Mouse (Mus musculus): ENCODE results near the gene Xrn2.

Xrn2 gene

DNA sequence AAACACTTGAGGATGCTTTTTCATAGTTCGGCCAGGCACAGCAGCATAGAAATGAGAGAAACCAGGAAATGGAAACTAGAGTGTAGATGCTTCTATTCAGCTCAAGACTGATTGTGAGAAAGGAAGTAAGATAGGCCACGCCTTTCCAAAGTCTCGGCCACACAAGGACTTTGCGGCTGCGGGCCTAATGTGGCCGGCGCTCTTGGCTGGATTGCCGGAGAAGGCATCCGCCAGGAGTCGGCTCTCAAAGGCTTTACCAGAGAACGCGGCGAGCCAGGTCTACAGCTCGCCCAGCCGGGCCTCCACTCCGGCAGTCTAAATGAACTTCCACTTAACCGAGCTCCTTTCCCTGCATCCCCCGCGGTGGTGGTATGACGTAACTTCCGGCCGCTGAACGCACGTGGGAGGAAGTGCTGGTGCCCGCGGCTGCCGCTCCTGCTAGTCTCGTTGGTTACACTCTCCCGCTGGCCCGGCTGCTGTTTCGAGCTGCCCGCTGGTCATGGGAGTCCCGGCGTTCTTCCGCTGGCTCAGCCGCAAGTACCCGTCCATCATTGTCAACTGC is at the start of gene Xrn2:
TSS of gene Xrn2 (plus strand) at position 374 of the 562 bp plus-strand sequence.
- in situ Hi-C loops (cut with MboI, MseI), result loop anchor here (25.0 kb wide), 1 partner anchor 1100 kb away; the partner anchor contains the start of gene Naa20

DNA sequence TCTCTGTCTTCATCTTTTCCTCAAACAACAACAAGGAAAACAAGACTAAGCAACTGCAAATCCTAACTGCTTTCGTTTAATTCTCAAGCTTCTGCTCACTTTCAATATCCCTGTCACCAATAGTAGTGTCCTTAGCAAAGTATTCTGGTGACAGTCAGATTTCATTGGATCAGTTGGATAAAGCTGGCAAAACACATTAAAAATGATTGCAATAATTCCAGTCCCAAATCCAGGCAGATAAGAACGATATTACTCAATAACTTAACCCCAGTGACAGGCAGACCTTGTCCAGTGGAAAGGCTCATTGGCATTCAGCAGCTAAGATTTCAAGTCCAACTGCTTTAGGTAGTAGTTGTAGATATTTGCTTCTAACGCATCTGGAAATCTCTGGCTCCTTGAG is 37.8 kb upstream of the Xrn2 start:
- in situ Hi-C loops (cut with MboI, MseI), result loop anchor here (25.0 kb wide), 1 partner anchor 1037 kb away; no protein-coding TSS in a partner anchor

DNA sequence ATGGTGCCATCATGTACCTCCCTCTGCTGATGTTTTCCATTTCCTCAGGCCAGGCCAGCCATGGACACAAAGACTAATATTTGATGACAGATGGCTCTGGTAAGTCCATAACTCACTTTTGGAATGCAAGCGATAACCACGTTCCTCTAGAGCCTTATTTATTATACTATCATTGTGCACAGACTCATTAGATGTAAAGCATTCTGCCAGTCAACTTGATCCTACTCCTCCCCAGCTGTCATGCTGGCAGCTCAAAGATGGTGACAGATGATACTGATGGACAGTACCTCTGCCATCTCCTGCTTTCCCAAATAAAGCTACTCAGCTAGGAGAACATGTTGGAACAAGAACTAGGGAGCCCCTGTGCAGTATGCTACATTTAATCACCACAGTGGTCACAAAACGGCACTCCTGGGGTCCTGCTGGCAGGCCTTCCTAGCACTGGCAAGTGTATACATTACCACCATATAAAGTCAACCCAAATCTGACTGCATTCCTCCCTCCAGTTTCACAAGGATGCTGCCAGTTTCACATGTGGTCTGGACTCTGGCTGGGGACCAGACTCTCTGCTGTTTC is 37.3 kb upstream of the Xrn2 start:
- in situ Hi-C loops (cut with MboI, MseI), result loop anchor here (25.0 kb wide), 1 partner anchor 1037 kb away; no protein-coding TSS in a partner anchor

DNA sequence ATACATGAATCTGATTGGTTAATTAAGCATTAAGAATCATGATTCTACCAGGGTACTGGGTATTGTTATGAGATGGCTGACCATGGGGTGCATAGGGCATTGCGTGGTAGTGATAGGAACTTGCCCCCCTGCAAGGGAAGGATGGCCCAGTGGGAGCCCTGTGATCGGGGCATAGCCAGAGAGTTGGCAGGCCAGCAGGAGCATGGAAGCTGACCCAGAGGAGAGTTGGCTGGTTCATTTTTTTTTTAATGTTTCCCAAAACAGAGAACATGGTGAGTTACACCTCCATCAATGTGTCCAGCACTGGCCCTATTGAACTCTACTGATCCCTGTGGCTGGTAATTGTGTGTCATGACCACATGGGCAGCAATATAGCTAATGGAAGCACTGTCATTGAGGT is 30.0 kb upstream of the Xrn2 start:
- in situ Hi-C loops (cut with MboI, MseI), result loop anchor here (25.0 kb wide), 1 partner anchor 1030 kb away; no protein-coding TSS in a partner anchor

DNA sequence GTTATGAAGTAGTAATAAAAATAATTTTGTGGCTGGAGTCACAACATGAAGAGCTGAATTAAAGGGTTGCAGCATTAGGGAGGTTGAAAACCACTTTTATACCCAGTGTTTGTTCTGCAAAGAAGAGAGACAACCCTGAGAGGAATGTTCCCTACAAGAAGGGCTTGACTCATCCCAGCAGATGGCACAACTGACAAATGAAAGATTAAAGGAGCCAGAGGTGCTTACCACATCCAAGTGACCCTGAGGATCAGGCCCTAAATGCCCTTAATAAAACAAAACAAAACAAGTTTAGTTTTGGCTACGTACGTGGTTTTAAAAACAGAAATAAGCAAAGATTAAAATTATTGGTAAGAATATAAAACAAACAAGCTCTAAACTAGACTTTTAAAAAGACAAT is 28.0 kb upstream of the Xrn2 start:
- in situ Hi-C loops (cut with MboI, MseI), result loop anchor here (25.0 kb wide), 1 partner anchor 1027 kb away; no protein-coding TSS in a partner anchor

DNA sequence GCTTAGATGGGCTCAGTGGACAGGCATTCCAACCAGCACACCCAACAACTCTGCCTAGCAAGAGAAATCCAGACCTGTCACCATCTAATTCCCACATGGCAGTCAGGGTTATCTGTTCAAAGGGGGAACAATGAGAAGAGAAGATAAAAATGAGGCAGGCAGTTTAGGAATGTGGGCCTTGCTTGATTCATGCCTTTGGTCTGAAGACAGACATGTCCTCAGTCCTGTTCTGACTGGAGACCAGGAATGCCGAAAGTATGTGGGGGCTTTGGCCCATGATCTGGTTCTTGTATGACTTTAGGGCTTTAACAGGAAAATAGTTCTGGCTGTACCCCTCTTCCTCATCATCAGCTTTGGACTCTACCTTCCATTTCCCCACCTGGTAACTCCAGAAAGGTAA is 27.0 kb upstream of the Xrn2 start:
- in situ Hi-C loops (cut with MboI, MseI), result loop anchor here (25.0 kb wide), 1 partner anchor 1026 kb away; no protein-coding TSS in a partner anchor

DNA sequence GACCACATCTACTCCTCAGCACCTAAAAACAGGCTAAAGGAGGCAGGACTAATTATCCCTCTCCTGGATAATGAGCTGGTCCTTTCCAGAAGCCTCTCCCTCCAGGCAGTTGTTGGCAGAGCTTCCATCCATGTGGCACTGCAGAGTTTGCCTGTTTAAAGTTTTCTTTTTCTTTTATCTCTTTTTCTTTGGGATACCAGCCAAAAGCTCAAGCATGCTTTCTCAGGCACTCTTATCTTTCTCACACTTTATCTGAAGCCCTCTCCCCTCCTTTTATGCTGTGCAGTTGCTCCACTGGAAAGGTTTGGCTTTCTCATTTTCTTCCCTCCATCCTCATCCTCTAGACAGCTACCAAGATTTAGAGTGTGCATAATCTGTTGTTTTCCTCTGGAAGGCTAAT is 26.4 kb upstream of the Xrn2 start:
- in situ Hi-C loops (cut with MboI, MseI), result loop anchor here (25.0 kb wide), 1 partner anchor 1026 kb away; no protein-coding TSS in a partner anchor

DNA sequence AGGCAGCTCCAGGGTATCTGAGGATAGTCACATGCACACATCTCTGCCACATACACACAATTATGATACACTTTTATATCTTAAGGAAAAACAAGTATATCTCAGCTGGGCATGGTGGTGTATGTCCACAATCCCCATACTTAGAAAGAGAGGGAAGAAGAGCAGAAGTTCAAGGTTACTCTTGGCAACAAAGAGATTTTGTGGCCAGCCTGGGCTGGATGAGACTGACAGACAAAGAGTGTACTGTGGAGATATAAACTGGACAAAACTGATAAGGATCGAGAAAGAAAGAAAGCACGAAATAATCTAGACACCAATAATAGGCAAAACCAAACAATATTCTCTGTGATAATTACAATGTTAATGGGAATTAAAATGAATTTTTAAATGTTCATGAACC is 5.5 kb upstream of the Xrn2 start:
- in situ Hi-C loops (cut with MboI, MseI), result loop anchor here (25.0 kb wide), 1 partner anchor 1095 kb away; the partner anchor contains the start of gene Naa20

DNA sequence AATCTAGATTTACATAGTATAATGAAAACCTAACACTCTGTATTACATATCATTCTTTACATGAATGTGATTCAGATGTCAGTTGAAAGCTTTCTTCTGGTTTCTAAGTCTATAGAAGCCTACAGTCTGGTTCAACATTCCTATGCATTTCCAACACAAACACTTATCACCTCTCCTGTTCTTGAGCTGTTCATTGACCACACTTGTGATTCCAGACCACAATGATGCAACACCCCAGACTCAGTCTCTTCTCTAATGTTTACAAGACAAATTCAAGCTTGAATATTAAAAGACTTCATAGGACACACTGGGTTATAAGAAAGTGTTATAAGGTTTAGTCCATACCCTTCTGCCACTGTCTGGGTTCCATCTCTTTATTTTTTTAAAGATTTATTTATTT is 3.7 kb upstream of the Xrn2 start:
- in situ Hi-C loops (cut with MboI, MseI), result loop anchor here (25.0 kb wide), 1 partner anchor 1097 kb away; the partner anchor contains the start of gene Naa20

DNA sequence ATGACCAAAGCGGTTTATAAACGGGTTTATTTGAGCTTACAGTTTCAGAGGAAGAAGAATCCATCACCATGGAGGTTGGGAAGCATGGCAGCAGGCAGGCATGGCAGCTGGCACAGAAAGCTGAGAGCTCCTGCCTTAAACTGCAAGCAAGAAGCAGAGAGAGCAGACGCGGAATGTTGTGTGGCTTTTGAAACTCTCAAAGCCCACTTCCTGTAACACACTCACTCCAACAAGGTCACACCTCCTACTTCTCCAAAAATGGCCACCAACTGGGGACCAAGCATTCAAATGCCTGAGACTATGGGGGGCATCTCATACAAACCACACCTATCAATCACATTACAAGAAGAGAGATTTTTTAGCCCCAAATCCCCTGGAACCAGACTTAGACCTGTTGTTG is 2.7 kb upstream of the Xrn2 start:
- in situ Hi-C loops (cut with MboI, MseI), result loop anchor here (25.0 kb wide), 1 partner anchor 1098 kb away; the partner anchor contains the start of gene Naa20

DNA sequence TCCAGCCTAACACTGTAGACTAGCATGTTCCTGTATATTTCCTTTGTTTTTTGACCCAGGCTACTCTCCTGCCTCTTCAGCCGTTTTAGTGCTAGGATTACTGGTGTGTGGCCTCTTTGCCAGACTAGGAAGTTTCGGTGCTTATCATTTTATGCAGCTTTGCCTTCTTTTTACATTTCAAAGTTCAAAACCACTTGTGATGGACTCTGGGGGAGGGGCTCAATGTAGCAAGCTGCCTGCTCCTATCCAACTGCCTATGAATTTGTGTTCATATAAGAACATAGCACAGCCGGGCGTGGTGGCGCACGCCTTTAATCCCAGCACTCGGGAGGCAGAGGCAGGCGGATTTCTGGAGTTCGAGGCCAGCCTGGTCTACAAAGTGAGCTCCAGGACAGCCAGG is 1.8 kb upstream of the Xrn2 start:
- in situ Hi-C loops (cut with MboI, MseI), result loop anchor here (25.0 kb wide), 1 partner anchor 1099 kb away; the partner anchor contains the start of gene Naa20

DNA sequence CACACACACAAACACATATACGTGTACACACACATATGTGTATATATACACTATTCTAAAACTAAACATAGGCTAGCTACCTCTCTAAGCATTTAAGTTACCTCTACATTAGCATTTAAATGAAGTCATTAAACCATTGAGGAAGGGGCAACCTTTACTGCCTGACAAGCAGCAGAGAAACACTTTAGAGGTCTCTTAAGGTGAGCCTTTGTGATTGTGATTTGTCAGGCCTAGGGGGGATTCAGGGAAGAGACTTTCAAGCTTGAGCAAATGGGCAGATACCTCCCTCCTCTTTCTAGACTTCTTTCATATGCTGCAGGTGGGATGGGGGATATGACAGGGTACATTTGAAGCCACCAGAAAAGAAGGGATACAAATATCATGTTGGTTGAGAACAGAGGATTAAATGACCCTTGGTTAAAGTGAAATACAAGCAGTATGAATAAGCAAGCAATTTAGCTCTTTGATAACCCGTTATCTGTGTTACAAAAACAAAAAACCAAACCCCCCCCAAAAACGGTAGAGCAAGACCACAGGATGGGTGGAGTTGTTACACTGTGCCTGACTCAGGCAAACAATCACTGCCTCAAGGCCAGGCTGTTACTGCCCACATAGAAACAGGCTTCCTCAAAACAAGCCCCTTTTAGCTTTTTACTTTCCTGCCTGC is 1.2 kb upstream of the Xrn2 start:
- in situ Hi-C loops (cut with MboI, MseI), result loop anchor here (25.0 kb wide), 1 partner anchor 1099 kb away; the partner anchor contains the start of gene Naa20

DNA sequence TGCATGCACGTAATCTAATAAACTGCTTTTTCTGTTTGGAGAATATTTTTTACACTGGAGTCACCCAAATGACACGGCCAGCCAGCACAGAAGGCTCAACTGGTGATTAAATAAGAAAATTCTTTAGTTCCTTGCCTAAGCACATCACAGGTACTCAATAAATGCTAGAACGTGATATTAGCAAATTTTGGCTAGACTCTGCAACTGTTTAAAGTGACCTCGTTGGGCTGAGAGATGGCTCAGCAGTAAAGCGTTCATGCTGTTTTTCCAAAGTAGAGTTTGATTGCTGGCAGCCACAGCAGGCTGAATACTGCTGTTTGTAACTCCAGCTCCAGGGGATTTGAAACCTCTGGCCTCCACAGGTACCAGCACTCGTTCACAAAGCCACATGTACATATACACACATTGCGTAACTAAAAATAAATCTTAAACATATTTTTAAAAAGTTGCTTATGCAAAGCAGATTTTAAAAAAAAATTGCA is 614 bp upstream of the Xrn2 start:
- in situ Hi-C loops (cut with MboI, MseI), result loop anchor here (25.0 kb wide), 1 partner anchor 1100 kb away; the partner anchor contains the start of gene Naa20

DNA sequence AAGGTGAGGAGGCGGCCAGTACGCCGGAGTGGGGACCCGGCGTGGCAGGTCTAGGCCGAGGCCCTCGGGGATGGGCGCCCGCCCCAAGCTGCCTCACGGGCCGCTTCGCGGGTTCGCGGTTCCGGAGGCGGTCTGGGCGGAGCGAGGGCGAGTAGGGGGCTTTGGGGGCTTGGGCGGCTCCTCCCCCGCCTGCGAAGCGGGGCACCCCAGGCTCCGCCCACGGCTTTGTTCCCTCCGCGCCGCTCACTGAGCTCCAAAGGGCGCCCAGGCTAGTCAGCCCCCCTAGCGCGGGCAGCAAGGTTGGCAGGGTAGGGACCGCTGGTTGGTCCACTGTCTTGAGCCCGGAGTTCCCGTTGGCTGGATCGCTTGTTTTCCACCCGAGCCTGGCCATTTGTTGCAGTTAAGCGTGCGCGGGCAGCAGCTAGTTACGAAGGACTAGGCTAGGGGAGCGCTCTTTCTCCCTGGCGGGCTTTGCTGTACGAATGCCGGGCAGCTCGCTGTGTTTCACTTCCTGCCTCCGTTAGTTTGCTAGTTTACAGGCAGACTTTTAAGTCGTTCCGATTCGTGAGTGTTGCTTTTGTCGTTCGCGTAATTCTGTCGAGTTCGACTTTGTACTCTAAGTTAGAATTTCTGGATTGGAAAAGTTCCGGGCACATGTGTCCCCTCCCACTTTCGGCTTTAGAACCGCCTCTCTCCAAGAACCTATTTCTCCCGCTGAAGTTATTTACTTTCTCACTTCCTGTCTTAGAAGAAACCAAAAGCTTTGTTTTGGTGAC is 586 bp downstream of the Xrn2 start:
- in situ Hi-C loops (cut with MboI, MseI), result loop anchor here (25.0 kb wide), 1 partner anchor 1101 kb away; the partner anchor contains the start of gene Naa20

DNA sequence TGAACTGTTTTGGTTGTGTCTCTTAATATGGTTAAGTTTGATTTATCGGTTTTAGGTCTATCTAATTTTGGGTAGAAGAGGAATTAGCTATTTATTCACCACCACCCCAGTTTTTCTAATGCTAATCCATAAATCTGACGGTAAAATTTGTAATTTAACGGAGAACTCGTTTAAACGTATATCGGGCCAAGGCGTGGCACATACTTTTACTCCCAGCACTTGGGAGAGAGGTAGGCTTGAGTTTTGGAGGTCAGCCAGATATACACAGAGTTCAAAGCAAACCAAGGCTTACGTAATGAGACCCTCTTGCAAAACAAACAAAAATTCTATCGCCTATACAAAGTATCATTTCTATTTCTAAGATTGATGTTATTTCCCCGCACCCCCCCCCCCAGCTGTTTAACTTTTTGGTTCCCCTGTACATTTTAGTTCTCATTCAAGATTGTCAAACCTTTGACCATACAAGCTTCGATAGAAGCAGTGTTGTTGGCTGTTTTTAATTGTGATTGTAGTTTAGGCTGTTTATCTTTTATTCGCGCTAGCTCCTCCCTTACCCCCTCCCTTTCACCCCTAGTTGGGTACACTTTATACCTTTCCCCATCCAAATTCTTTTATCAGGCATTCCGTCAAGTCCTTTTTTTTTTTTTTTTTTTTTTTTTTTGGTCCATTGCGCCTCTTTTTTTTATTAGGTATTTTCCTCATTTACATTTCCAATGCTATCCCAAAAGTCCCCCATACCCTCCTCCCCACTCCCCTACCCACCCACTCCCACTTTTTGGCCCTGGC is 1.5 kb downstream of the Xrn2 start:
- in situ Hi-C loops (cut with MboI, MseI), result loop anchor here (25.0 kb wide), 1 partner anchor 1102 kb away; the partner anchor contains the start of gene Naa20

DNA sequence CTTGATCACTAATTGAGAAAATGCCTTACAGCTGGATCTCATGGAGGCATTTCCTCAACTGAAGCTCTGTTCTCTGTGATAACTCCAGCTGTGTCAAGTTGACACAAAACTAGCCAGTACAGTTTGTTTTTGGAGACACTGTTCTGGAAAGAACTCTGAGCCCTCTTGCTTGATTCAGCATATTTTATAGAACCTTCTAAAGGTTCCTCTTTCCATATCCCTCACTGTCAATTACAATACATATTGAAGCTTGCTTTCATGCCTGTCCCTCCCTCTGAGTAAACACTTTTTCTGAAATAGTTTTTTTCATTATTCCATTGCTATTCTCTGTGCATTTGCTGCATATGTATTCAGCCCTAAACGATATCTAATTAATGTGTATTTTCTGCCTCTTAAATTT is 9.2 kb downstream of the Xrn2 start:
- in situ Hi-C loops (cut with MboI, MseI), result loop anchor here (25.0 kb wide), 1 partner anchor 1110 kb away; the partner anchor contains the start of gene Naa20

DNA sequence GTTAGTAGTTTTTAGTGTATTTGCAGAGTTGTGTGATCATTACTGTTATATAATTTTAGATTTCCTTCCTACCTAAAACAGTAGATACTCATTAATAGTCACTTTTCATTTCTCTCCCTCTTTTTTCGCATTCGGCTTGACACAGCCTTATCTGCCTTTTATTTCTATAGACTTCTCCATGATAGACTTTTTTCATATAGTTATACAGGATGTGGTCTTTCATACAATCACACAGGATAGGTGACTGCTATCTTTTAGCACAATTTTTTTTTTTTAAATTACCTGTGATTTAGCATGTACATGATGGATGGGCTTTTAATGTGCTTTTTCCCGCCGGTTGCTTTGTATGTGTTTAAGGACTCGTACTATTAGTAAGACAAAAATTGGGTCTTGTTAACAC is 10.3 kb downstream of the Xrn2 start:
- in situ Hi-C loops (cut with MboI, MseI), result loop anchor here (25.0 kb wide), 1 partner anchor 1111 kb away; the partner anchor contains the start of gene Naa20

DNA sequence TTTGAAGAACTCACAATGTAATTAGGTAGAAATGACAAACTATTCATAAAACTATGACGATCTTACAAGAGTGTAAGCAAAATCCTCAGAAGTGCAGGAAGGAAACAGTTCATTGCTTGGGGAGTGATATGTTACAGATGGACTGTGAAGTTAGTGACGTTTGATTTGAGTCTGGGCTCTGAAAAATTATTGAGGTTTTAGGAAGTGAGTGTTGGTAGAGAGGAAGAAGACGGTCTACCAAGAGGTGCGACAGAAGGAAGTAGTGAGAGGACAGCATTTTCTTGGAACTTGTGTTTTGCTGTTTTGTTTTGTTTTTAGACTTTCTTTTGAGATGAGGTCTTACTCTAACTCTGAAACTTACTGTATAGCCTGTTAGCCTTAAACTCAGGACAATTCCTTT is 10.8 kb downstream of the Xrn2 start:
- in situ Hi-C loops (cut with MboI, MseI), result loop anchor here (25.0 kb wide), 1 partner anchor 1111 kb away; the partner anchor contains the start of gene Naa20

DNA sequence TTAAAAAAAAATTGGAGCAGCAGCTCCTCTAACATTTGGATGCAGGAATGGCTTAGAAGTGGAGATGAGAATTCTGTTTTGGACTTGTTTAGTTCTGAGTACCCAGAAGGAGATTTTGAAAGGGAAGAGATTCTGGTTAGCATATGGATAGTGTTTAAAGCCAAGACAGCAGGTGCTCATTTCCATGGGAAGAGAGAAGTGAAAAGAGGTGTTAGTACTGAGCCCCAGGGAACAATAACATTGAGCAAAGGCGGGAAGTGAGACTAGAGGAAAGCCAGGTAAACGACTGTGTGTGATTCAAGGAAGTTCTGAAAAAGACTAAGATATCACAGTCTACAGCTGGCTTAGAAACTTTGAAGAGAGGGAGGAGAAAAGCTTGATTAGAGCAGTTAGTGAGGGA is 20.3 kb downstream of the Xrn2 start:
- in situ Hi-C loops (cut with MboI, MseI), result no loop called here

DNA sequence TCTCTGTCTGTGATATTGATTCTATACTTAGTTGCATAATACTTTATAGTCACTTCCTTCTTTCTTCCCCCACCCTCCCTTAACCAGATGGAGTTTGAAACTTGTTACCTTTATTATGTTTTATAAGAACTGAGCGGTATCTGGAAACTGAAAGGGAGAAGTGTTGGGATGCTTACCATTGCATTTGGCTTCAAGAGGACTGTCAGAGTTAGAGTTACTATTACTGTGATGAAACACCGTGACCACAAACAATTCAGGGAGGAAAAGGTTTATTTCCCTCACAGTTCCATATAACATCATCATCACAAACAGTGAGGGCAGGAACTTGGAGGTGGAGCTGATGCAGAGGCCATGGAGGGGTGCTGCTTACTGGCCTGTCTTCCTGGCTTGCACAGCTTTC is 23.1 kb downstream of the Xrn2 start:
- in situ Hi-C loops (cut with MboI, MseI), result no loop called here

Data from regulatory T cell (primary cell).